Mouse (Mus musculus): ENCODE results near the gene Micu2.

Gene Micu2

DNA sequence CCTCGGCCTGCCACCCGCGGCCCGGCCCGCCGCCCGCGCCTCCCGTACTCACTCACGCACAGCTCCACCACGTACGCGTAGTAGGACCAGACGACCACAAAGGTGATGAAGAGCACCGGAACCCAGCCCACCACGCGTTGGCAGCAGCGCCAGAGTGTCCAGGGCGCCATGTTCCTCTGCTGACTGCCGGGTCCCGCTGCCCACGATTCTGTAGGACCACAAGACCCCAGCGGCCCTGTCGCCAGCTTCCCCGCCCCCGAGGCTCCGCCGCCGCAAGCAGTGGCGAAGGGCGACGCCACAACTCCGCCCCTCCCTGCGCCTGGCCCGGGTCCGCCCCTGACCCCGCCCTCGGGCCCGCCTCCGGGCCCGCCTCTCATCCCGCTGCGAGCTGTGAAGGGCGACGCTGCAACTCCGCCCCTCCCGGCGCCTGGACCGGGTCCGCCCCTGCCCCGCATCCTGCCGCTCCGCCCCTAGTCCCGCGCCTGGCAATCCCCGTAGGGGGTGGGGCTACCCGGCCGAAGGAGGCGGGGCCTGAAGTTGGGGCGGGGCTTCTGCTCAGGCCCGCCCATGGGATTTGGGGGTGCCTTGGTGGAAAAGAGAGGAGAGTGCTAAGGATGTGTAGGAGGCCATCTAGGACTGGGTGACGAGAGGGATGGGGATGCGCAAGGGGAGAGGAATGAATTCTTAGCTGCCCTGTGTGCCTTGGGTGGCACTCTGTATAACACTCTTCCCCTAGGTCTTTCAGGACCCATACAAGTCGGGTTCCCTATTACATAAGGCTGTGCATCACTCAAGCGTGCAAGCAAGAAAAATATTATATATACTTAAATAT is 108.8 kb downstream of the Micu2 start, which contains the start of gene Zdhhc20:
Zdhhc20 (minus strand) TSS at position 266 of the 832 bp plus-strand sequence.
- WGBS, result 2% methylated on average over 62 of the region's 65 CpGs

GRCm38 (mm10) chr14:57889541-57890010 is 109.5 kb downstream of the Micu2 start:
- WGBS, result under 1% methylated on average over 37 of the region's 37 CpGs

DNA sequence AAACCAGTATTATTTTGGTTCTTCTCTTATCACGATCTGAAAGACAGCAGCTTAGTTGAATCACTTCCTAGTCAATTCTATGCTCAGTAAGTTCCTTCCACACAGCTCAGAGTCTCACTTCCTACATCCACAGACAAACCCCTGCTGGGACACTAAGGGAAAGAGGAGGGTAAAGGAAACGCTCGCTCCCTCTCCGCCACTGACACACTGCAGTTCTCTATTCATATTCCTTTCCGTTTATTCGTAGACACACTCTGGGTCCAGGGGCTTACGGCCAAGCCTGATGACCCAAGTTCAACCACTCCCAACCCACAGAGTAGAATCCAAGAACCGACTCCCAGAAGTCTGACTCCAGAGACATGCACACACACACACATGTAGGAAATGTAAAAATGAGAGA is 111.9 kb downstream of the Micu2 start:
- WGBS, result 28% methylated on average over 8 of the region's 8 CpGs

DNA sequence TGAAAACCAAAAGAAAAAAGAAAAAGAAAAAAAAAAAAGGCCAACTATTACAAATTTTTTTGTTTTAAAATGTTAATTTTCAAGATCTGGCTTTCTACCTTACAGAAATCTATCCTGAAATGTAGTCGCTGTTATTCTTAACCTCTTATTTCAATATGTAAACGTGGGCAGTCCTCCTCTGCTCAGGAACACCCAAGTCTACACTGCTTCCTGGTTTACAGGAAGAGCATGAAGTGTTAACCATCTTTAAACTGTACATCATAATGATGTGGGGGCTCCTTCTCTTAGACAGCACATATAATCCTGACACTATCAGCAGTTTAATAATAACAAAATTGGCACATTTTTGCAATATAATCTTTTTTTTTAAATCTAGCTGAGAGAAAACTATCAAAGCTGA is 113.0 kb downstream of the Micu2 start:
- WGBS, result 61% methylated on average over 2 of the region's 2 CpGs

- 82% methylated on average over 3 of the region's 3 CpGs for WGBS
Observed at GRCm38 (mm10) chr14:57883341-57883740, 115.7 kb downstream of the Micu2 start.

DNA sequence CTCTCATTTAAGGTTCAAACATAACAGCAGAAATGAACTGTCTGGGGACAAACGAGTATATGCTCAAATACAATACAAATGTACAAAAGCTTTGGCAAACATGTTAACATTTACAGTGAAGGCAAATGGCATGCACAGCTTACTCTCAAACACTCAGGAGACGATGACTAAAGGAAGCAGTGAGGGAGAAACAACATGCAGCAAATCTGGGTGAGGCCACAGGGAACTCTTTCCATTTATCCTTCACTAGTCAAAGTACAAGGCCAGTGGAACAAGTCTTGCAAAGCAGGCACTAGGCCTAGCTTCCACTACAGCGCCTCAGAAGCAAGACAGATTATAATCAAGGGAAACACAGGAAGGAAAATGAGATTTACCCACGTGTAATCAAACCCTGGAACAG is 116.3 kb downstream of the Micu2 start:
- WGBS, result 41% methylated on average over 4 of the region's 4 CpGs

- whole genome bisulfite sequencing, result 31% methylated on average over 4 of the region's 4 CpGs
Observed at GRCm38 (mm10) chr14:57881793-57882192, 117.3 kb downstream of the Micu2 start.

DNA sequence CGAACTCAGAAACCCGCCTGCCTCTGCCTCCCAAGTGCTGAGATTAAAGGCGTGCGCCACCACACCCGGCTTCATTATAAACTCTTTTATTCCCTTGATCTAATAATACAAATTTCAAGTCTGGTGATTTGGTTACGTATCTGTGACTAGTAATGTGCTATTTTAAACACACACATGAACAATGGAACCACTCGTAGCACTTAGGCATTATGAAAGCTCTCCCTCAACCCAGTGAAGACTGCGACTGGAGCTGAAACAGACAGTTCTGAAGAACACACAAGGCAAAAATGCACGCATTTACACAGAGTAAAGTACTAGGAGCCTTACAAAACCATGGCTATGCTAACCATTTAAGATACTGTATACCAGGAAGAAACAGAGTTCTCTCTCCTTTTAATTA is 121.1 kb downstream of the Micu2 start:
- WGBS, result 85% methylated on average over 9 of the region's 9 CpGs

- WGBS, result 67% methylated on average over 3 of the region's 3 CpGs
Observed at GRCm38 (mm10) chr14:57866676-57867276, 132.3 kb downstream of the Micu2 start.

All from cerebral cortex, adult 2 months (tissue).